Mouse (Mus musculus): ENCODE results near the gene Tmem135. TPM values are rescaled to one million over a fixed set of nuclear protein-coding genes. Genes with fewer than 3 reads are reported as not detected.
A peak's percentile ranks its signal among the peaks of the same experiment; 100 is the strongest.

Gene Tmem135
- total and polyA plus RNA-seq, 3 experiments: 23.1 to 108 (median 25.1) TPM

DNA sequence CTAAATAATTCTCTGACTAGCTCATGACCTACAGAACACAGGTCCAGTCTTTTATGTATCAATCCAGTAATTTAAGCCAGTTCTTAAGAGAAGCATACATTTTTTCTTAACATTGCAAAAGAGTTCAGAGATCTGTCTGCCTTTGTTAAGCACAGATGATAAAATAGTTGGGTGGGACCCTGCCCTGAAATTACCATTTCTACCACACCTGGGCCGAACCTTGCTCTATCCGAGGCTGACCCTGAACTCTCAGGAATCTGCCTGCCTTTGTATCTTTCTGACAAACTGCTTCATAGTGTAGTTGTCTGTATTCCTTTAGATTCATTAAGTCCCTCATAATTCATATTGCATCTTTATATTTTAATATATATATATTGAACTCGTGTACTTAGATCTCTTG is 87.9 kb downstream of the Tmem135 start:
- ATAC-seq (ENCODE audit: extremely low read depth, insufficient number of reproducible peaks, low FRiP score, poor library complexity, severe bottlenecking) (no peak), DNase-seq (ENCODE audit: low spot score) (no peak)
- Histone ChIP-seq H3K36me3 (replicated peaks) (peaks cover 17% of the 10 kb centered on the region), H3K9me3 (replicated peaks) (peaks cover 3% of the 10 kb centered on the region; the same call in 1 of the 2 replicates), H3K27me3 (ENCODE audit: insufficient read depth, low read length) (no peaks in the 10 kb centered on the region), H3K4me1 (ENCODE audit: insufficient read depth, low read depth, low read length) (peaks cover 2% of the 10 kb centered on the region; the same call in 1 of the 2 replicates), H3K4me3 (ENCODE audit: low read depth, low read length) (no peak overlapping the region)
- TF ChIP-seq TAL1 (conservative IDR thresholded peaks at IDR 0.05; ENCODE audit: low read depth, low read length) (no peak), GATA1 (IDR thresholded peaks at IDR 0.05; ENCODE audit: borderline replicate concordance, low read length) (no peak), GATA2 (IDR thresholded peaks at IDR 0.05; ENCODE audit: borderline replicate concordance, low read depth, low read length) (no peak), CTCF (IDR thresholded peaks at IDR 0.05; ENCODE audit: low read depth, low read length) (no peak), POLR2AphosphoS5 (IDR thresholded peaks at IDR 0.05; ENCODE audit: insufficient replicate concordance, low read depth, low read length) (no peak)

DNA sequence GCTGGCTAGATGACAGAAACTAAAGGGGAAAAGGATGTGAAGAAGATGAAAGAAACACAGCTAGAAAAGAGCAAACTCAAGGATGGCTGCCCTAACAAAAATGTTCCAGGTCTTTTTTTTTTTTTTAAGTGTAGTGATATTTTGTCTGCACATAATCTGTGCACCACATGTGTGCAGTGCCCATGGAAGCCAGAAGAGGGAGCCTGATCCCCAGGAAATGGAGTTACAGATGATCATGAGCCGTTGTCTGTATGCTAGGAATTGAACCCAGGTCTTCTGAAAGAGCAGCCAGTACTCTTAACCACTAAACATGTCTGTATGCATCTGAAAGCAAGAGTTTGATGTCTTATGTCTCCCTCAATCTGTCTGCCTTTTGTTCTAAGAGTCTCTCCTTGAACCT is 92.5 kb downstream of the Tmem135 start:
- Histone ChIP-seq H3K27me3 (ENCODE audit: insufficient read depth, low read length) (no peaks in the 10 kb centered on the region), H3K9me3 (replicated peaks) (peaks cover 3% of the 10 kb centered on the region; the same call in 1 of the 2 replicates), H3K4me3 (ENCODE audit: low read depth, low read length) (no peak overlapping the region), H3K36me3 (replicated peaks) (peaks cover 30% of the 10 kb centered on the region), H3K4me1 (ENCODE audit: insufficient read depth, low read depth, low read length) (peaks cover 19% of the 10 kb centered on the region)
- ATAC-seq (ENCODE audit: extremely low read depth, insufficient number of reproducible peaks, low FRiP score, poor library complexity, severe bottlenecking) (no peak), DNase-seq (ENCODE audit: low spot score) (no peak)
- TF ChIP-seq GATA2 (IDR thresholded peaks at IDR 0.05; ENCODE audit: borderline replicate concordance, low read depth, low read length) (no peak), TAL1 (conservative IDR thresholded peaks at IDR 0.05; ENCODE audit: low read depth, low read length) (no peak), POLR2AphosphoS5 (IDR thresholded peaks at IDR 0.05; ENCODE audit: insufficient replicate concordance, low read depth, low read length) (no peak), GATA1 (IDR thresholded peaks at IDR 0.05; ENCODE audit: borderline replicate concordance, low read length) (no peak), CTCF (IDR thresholded peaks at IDR 0.05; ENCODE audit: low read depth, low read length) (no peak)

DNA sequence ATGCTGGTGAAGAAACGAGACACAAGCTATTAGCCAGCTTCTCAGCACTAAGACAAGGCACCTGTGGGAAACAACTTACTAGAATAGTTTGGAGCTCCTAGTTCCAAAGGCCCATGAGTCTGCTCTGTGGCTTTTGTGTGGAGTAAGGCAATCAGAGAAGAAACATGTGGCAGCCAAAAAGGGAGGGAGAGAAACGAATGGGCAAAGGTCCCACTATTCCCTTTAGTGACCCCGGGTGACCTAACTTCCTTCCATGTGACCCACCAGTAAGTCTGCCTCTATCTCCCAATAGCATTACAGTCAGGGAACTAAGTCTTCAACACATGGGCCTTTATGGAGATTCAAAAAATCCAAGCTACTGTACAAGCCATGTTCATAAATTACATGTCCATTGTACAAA is 95.1 kb downstream of the Tmem135 start:
- Histone ChIP-seq H3K27me3 (ENCODE audit: insufficient read depth, low read length) (no peaks in the 10 kb centered on the region), H3K4me1 (ENCODE audit: insufficient read depth, low read depth, low read length) (peaks cover 19% of the 10 kb centered on the region), H3K36me3 (replicated peaks) (peaks cover 33% of the 10 kb centered on the region), H3K9me3 (replicated peaks) (peaks cover 3% of the 10 kb centered on the region; the same call in 1 of the 2 replicates), H3K4me3 (ENCODE audit: low read depth, low read length) (no peak overlapping the region; the same call in 1 of the 2 replicates)
- TF ChIP-seq CTCF (IDR thresholded peaks at IDR 0.05; ENCODE audit: low read depth, low read length) (no peak), GATA1 (IDR thresholded peaks at IDR 0.05; ENCODE audit: borderline replicate concordance, low read length) (no peak), POLR2AphosphoS5 (IDR thresholded peaks at IDR 0.05; ENCODE audit: insufficient replicate concordance, low read depth, low read length) (no peak), GATA2 (IDR thresholded peaks at IDR 0.05; ENCODE audit: borderline replicate concordance, low read depth, low read length) (no peak), TAL1 (conservative IDR thresholded peaks at IDR 0.05; ENCODE audit: low read depth, low read length) (no peak)
- ATAC-seq (ENCODE audit: extremely low read depth, insufficient number of reproducible peaks, low FRiP score, poor library complexity, severe bottlenecking): no peak
- no peak for DNase-seq (ENCODE audit: low spot score)

DNA sequence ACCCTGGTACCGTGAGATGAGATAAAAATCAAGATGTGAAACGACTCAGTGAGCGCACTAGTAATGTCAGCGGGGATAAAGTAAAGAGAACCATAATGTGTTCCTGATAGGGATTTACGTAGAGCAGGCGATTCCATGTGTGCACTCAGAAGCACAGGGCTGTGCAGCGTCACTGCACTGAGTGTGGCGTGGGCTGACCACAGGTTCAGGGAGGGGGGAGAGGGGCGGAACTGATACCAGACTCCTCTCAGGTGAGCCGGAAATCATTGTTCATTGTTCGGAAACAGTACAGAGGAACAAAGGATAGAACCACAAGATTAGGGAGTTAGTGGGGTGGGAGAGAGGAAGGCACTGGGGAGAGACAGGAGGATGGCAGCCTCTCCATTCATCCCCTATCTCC is 95.8 kb downstream of the Tmem135 start:
- no peak for TF ChIP-seq GATA2 (IDR thresholded peaks at IDR 0.05; ENCODE audit: borderline replicate concordance, low read depth, low read length)
- TF ChIP-seq GATA1 (IDR thresholded peaks at IDR 0.05; ENCODE audit: borderline replicate concordance, low read length): no peak
- TF ChIP-seq TAL1 (conservative IDR thresholded peaks at IDR 0.05; ENCODE audit: low read depth, low read length): no peak; the same call in 1 of the 2 replicates
- TF ChIP-seq POLR2AphosphoS5 (IDR thresholded peaks at IDR 0.05; ENCODE audit: insufficient replicate concordance, low read depth, low read length): no peak
- no peak for TF ChIP-seq CTCF (IDR thresholded peaks at IDR 0.05; ENCODE audit: low read depth, low read length)
- ATAC-seq (ENCODE audit: extremely low read depth, insufficient number of reproducible peaks, low FRiP score, poor library complexity, severe bottlenecking): peak; percentile 96
- H3K4me3 ChIP-seq (ENCODE audit: low read depth, low read length): peak overlapping the region; percentile 57; the same call in 1 of the 2 replicates
- H3K9me3 ChIP-seq (replicated peaks): peaks cover 3% of the 10 kb centered on the region; the same call in 1 of the 2 replicates
- no peaks in the 10 kb centered on the region for H3K27me3 ChIP-seq (ENCODE audit: insufficient read depth, low read length)
- DNase-seq (ENCODE audit: low spot score): peak; percentile 25
- peaks cover 36% of the 10 kb centered on the region for H3K36me3 ChIP-seq (replicated peaks)
- peaks cover 19% of the 10 kb centered on the region for H3K4me1 ChIP-seq (ENCODE audit: insufficient read depth, low read depth, low read length)

DNA sequence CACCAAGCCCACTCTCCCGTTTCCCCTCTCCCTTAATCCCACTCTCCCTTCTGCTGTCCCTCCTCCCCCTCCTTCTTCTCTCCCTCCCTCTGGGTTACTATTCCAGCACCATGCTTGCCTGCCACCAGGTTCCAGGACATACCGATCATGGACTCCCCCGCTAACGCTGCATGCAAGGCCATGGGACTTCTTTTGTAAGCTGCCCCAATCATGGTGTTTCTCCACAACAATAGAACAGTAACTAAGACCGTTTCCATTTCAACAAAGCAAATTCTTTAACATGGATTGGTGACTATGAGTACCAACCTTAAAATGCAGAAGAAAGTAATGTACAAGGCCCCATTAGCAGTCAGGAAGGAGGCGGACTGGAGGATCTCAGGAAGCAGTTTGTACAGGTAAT is 97.2 kb downstream of the Tmem135 start:
- peaks cover 33% of the 10 kb centered on the region for H3K36me3 ChIP-seq (replicated peaks)

DNA sequence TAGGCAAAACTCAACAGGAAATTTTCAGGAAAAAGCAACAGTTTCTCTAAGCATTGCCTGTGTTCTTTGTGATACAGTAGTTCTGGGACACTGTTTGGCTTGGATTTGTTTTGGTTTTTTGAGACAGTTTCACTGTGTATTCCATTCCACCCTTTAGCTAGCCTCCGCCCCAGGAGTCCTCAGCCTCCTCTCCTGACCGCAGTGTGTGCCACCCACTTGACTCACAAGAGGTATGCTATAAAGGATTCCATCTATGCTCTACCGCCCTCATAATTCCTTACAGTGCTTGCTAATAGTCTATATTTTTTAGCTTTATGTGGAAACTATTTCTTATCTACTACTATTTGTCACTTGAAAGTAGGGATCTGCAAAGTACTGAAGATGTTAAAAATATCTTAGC is 99.1 kb downstream of the Tmem135 start:
- Histone ChIP-seq H3K9me3 (replicated peaks) (no peaks in the 10 kb centered on the region), H3K36me3 (replicated peaks) (peaks cover 29% of the 10 kb centered on the region), H3K4me1 (ENCODE audit: insufficient read depth, low read depth, low read length) (peaks cover 16% of the 10 kb centered on the region), H3K27me3 (ENCODE audit: insufficient read depth, low read length) (no peaks in the 10 kb centered on the region), H3K4me3 (ENCODE audit: low read depth, low read length) (no peak overlapping the region)
- ATAC-seq (ENCODE audit: extremely low read depth, insufficient number of reproducible peaks, low FRiP score, poor library complexity, severe bottlenecking) (no peak), DNase-seq (ENCODE audit: low spot score) (no peak)
- TF ChIP-seq GATA2 (IDR thresholded peaks at IDR 0.05; ENCODE audit: borderline replicate concordance, low read depth, low read length) (no peak), POLR2AphosphoS5 (IDR thresholded peaks at IDR 0.05; ENCODE audit: insufficient replicate concordance, low read depth, low read length) (no peak), TAL1 (conservative IDR thresholded peaks at IDR 0.05; ENCODE audit: low read depth, low read length) (no peak), CTCF (IDR thresholded peaks at IDR 0.05; ENCODE audit: low read depth, low read length) (no peak), GATA1 (IDR thresholded peaks at IDR 0.05; ENCODE audit: borderline replicate concordance, low read length) (no peak)

More for the DNA sequence above, 97.2 kb downstream of the Tmem135 start:
- DNase-seq (ENCODE audit: low spot score) (no peak), ATAC-seq (ENCODE audit: extremely low read depth, insufficient number of reproducible peaks, low FRiP score, poor library complexity, severe bottlenecking) (no peak)
- Histone ChIP-seq H3K4me3 (ENCODE audit: low read depth, low read length) (no peak overlapping the region), H3K4me1 (ENCODE audit: insufficient read depth, low read depth, low read length) (peaks cover 19% of the 10 kb centered on the region), H3K27me3 (ENCODE audit: insufficient read depth, low read length) (no peaks in the 10 kb centered on the region), H3K9me3 (replicated peaks) (peaks cover 3% of the 10 kb centered on the region; the same call in 1 of the 2 replicates)
- TF ChIP-seq GATA1 (IDR thresholded peaks at IDR 0.05; ENCODE audit: borderline replicate concordance, low read length) (no peak), GATA2 (IDR thresholded peaks at IDR 0.05; ENCODE audit: borderline replicate concordance, low read depth, low read length) (no peak), CTCF (IDR thresholded peaks at IDR 0.05; ENCODE audit: low read depth, low read length) (no peak), TAL1 (conservative IDR thresholded peaks at IDR 0.05; ENCODE audit: low read depth, low read length) (no peak), POLR2AphosphoS5 (IDR thresholded peaks at IDR 0.05; ENCODE audit: insufficient replicate concordance, low read depth, low read length) (no peak)

Measured in G1E (cell line).